Mouse (Mus musculus) small intestine, adult 2 months (tissue): ENCODE results near the gene Rbm43. TPM values are rescaled to one million over a fixed set of nuclear protein-coding genes. Genes with fewer than 3 reads are reported as not detected.
"Not testable (repeated sequence)": the region's sequence is repeated elsewhere in the genome, so short reads cannot be mapped to it uniquely, and the experiment has no call there.

Experiments used
- H3K27ac ChIP-seq: fragments of 200-500 bp; 2 replicates; pipeline ENCODE4 v1.5.1; 2012; ENCODE audit warnings: low read depth, low read length, control low read depth, inconsistent platforms; ENCODE audit not compliant: insufficient read depth
- H3K27me3 ChIP-seq: fragments of 200-500 bp; 2 replicates; pipeline ENCODE4 v1.6.1; 2012; ENCODE audit warnings: mild to moderate bottlenecking, moderate library complexity, low read length, inconsistent platforms; ENCODE audit not compliant: control insufficient read depth, insufficient read depth
- H3K36me3 ChIP-seq: fragments of 200-500 bp; 2 replicates; pipeline ENCODE4 v1.6.1; 2012; ENCODE audit warnings: mild to moderate bottlenecking, low read length, control low read depth, inconsistent platforms; ENCODE audit not compliant: control insufficient read depth, insufficient read depth
- H3K4me1 ChIP-seq: fragments of 200-500 bp; 2 replicates; pipeline ENCODE4 v1.6.1; 2012; ENCODE audit warnings: low read length, inconsistent platforms, mixed read lengths; ENCODE audit not compliant: control insufficient read depth, insufficient read depth, insufficient read length
- H3K4me3 ChIP-seq: fragments of 200-500 bp; 2 replicates; pipeline ENCODE4 v1.5.1; 2012; ENCODE audit warnings: low read depth, mild to moderate bottlenecking, control low read depth, inconsistent platforms, low read length, moderate library complexity
- CTCF ChIP-seq: fragments of 200-500 bp; IDR thresholded peaks from 2 replicates; pipeline ENCODE4 v1.5.1; 2012; ENCODE audit warnings: low read depth, mild to moderate bottlenecking, control low read depth, inconsistent platforms, low read length, moderate library complexity, mixed read lengths; ENCODE audit not compliant: insufficient replicate concordance, insufficient read length; ENCODE audit errors: extremely low read depth
- POLR2A ChIP-seq: fragments of 200-500 bp; IDR thresholded peaks from 2 replicates; pipeline ENCODE4 v1.6.1; 2012; ENCODE audit warnings: low read depth, mild to moderate bottlenecking, control low read depth, inconsistent platforms, low read length, moderate library complexity
- WGBS: fragments of 180-500 bp; shearing (Covaris S2); methylation state at CpG from one replicate; pipeline ENCODE4 v1.1.7; 2018; 5-methylcytosine and 5-hydroxymethylcytosine counted together
- polyA plus RNA-seq: library from polyadenylated mRNA; depleted of rRNA; stranded (reverse); fragments of >200 nt; gene quantifications from 2 replicates; pipeline ENCODE4 v1.2.3, GENCODE M21; 2012

The Rbm43 gene
- polyA plus RNA-seq, 1 experiment = 3.5 TPM

DNA sequence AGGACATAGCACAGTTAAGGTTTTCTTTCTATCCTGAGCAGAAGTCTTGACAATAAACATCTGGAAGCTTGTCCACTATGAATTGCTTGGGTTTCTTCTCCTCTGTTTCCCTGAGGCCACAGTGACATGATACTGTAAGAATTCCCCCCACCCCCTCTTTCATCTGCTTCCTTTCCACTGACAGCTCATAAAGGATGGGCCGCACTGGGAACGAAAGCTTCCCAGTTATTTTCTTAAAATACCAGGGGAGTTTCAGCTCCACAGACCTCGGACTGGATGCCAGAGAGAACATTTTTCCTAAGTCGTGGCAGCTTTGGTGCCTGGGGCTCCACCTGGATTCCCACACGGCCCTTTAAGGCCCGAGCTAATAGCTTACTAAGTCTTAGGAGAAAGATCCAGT is 22.2 kb downstream of the Rbm43 start:
- no peak for TF ChIP-seq POLR2A
- no peak for TF ChIP-seq CTCF
- 58% methylated on average over 6 of the region's 6 CpGs for WGBS
- no peak overlapping the region for H3K27ac ChIP-seq

DNA sequence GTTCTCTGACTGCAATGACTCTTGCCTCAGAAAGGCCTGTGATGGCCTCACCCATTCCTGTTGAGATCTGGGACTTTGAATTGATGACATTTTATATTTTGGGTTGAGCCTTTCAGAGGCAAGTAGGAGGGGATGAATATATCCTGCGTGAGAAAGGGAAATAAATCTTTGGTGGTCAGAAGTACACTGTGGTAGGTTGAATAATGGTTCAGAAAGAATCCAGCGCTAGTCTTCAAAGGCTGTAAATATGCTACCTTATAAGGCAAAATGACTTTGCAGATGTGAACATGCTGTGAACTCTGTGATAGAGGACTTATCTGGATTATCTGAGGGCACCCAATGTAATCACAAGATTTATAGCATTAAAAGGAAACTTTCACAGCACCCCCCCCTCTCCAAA is 23.1 kb downstream of the Rbm43 start:
- TF ChIP-seq CTCF (no peak), POLR2A (no peak)
- H3K4me3 ChIP-seq = no peak overlapping the region
- H3K4me1 ChIP-seq = no peaks in the 10 kb centered on the region
- 67% methylated on average over 2 of the region's 2 CpGs for WGBS
- H3K27me3 ChIP-seq = no peaks in the 10 kb centered on the region
- H3K27ac ChIP-seq = no peak overlapping the region
- no peaks in the 10 kb centered on the region for H3K36me3 ChIP-seq

More for the DNA sequence above, 22.2 kb downstream of the Rbm43 start:
- Histone ChIP-seq H3K4me1 (no peaks in the 10 kb centered on the region), H3K36me3 (no peaks in the 10 kb centered on the region), H3K4me3 (no peak overlapping the region), H3K27me3 (no peaks in the 10 kb centered on the region)

DNA sequence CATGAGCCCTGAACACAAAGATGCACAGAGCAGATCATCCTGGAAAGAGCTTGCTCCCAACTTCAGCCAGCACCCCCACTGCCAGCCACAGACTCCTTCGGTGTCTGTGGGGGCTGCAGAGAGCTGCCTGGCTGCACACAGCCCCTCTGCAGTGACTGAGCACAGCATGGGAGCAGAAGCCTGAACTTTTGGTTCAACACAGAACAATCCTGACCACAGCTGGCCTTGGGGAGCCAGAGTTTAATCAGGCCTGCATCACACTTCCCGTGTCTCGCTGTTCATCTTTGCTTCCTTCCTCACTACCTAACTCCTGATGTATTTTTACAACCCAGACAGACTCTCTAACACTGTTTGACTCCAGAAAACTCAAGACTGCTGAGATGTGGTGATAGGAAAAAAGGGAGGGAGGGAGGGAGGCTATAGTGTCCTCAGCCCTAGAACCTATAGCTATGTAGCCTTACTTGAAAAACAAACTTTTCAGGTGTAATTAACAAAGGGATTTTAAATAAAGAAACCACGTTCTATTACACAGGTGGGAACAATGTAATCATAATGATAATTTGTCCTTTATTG is 27.3 kb downstream of the Rbm43 start:
- Histone ChIP-seq H3K27ac (no peak overlapping the region), H3K27me3 (no peaks in the 10 kb centered on the region), H3K4me3 (no peak overlapping the region), H3K4me1 (no peaks in the 10 kb centered on the region), H3K36me3 (no peaks in the 10 kb centered on the region)
- TF ChIP-seq CTCF (no peak), POLR2A (no peak)
- WGBS = 51% methylated on average over 4 of the region's 4 CpGs

DNA sequence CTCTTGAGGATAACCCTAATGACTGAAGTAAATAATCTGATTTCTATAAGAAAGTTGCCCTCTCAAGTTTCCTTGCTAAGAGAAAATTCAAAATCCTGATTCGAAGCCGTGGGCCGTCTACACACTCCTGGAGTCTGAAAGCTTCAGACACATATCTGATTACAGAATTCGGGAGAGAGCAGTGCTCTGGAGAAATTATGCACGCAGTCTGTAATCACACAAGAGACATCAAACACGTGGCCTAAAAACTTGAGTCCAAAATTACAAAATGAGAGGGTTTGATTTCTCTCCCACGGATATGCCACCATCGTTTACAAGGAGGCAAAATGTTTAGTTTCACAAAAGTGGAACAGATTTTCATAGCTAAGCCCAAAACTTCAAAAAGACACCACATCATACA is 29.3 kb downstream of the Rbm43 start:
- H3K36me3 ChIP-seq = no peaks in the 10 kb centered on the region
- no peak overlapping the region for H3K4me3 ChIP-seq
- H3K27me3 ChIP-seq = no peaks in the 10 kb centered on the region
- TF ChIP-seq CTCF = no peak
- TF ChIP-seq POLR2A = no peak
- no peak overlapping the region for H3K27ac ChIP-seq
- WGBS = 82% methylated on average over 8 of the region's 8 CpGs
- no peaks in the 10 kb centered on the region for H3K4me1 ChIP-seq

DNA sequence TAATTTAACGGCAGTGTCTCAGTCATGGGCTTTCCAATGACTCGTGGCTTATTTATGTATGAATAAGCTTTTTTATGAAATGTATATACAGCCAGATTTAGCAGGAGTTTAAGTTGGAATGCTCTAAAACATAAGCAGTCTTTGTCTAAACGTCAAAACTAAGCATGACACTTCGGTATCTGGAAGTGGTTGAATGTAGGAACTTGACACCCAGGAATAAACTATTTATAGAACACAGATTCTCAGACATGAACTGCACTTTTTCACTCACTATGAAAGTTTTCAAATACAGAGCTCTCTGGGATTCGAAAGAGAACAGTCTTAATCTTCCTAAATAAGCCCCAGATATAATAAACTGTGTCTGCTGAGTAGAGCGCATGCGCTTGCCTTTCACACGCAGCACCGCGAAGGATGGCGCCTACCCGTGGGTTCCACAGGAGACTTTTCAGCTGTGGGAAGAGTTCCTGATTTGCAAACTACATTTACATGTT is 42.5 kb downstream of the Rbm43 start:
- Histone ChIP-seq H3K4me3 (no peak overlapping the region), H3K27me3 (no peaks in the 10 kb centered on the region), H3K4me1 (no peaks in the 10 kb centered on the region), H3K36me3 (no peaks in the 10 kb centered on the region), H3K27ac (no peak overlapping the region)
- 71% methylated on average over 12 of the region's 12 CpGs for WGBS
- TF ChIP-seq CTCF (no peak), POLR2A (no peak)

DNA sequence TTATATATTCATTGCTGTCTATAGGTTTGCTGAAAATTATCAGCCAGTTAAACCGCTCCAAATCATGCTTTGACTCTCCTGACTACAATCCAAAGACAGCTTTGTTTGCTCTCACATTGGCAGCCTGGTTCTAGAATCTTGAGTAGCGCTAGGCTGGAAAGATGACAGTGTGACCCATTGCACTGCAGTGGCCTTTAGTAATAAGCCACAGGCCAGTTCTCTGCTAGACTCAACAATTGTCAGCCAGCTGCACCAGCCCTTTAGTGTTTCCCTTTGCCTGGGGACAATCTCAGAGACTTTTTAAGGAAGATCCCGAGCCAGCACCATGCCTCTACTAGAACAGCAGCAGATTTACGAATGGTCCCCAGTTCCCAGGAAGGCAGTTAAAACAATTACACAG is 44.0 kb downstream of the Rbm43 start:
- 91% methylated on average over 4 of the region's 4 CpGs for WGBS

DNA sequence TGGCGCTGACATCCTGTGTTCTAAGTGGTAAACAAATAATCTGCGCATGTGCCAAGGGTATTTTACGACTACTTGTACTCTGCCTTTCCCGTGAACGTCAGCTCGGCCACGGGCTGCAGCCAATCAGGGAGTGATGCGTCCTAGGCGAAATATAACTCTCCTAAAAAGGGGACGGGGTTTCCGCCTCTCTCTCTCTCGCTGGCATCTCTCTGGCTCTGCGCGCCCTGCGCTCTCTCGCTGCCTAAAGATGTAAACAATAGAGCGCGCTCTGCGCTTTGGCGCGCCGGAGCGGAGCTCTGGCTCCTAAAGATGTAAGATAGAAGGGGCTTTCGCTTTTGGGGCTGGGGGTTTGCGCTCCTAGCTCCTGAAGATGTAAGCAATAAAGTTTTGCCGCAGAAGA is 44.8 kb downstream of the Rbm43 start:
- H3K4me3 ChIP-seq, H3K27me3 ChIP-seq, H3K4me1 ChIP-seq, H3K27ac ChIP-seq, H3K36me3 ChIP-seq: not testable (repeated sequence)
- 95% methylated on average over 20 of the region's 26 CpGs for WGBS

More for the DNA sequence above, 44.0 kb downstream of the Rbm43 start:
- TF ChIP-seq POLR2A (no peak), CTCF (no peak)
- Histone ChIP-seq H3K4me1 (no peaks in the 10 kb centered on the region), H3K36me3 (no peaks in the 10 kb centered on the region), H3K27me3 (no peaks in the 10 kb centered on the region), H3K4me3 (no peak overlapping the region), H3K27ac (no peak overlapping the region)
